Comparison of ENCODE assay signal across 8 mouse cellular contexts in the genomic region with DNA sequence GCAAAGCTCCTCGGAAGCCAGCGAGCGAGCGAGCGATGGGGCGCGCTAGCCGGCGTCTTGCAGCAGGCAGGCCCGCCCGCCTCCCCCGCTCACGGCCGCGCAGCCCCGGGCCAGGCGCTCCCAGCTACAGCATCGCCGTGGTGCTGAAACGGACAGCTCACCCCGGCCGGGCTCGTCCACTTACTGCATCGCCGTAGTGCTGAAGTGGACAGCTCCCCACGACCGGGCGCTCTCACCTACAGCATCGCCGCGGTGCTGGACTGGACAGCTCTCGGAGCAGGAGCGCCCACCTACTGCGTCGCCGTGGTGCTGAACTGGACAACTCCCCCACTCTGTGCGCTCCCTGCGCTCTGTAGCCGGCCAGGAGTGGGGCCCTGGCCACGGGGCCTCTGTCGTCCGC. TPM values are rescaled to one million over a fixed set of nuclear protein-coding genes. Genes with fewer than 3 reads are reported as not detected.
DNase-seq lines count a peak whose midpoint lies in the region; ATAC-seq and TF ChIP-seq lines count a peak whose summit lies in the region.

A gene (minus strand): TSS at position 325 of the 400 bp plus-strand sequence.

- H3K4me2 ChIP-seq in hindbrain, embryonic 16.5 days (ENCODE audit: low read length) = peak within 1 kb of the TSS; percentile 79

- peak within 1 kb of the TSS; percentile 91 for H3K9ac ChIP-seq in hindbrain, embryonic 16.5 days (ENCODE audit: low read depth, low read length)

- ATAC-seq in hindbrain, embryonic 16.5 days = peak; percentile 93

- no peaks in the 10 kb centered on the region for H3K9me3 ChIP-seq in hindbrain, embryonic 16.5 days (ENCODE audit: control insufficient read depth, low read length)

- peak; percentile 98 for DNase-seq in R1 (ENCODE audit: low read depth, low spot score)
- DNase-seq in cerebellum, postnatal 4 days (ENCODE audit: low spot score in 2 of 2) = peak; percentile 85 to 90
- DNase-seq in gastrocnemius, adult 2 months = peak; percentile 96
- peak; percentile 83 for DNase-seq in left cerebral cortex, adult 11 months (ENCODE audit: low spot score)
- DNase-seq in lung, postnatal 36 days = peak; percentile 98
- DNase-seq in retina, postnatal 1 day = peak; percentile 96
- peak; percentile 89 for DNase-seq in urinary bladder, adult 2 months (ENCODE audit: low spot score)

- H3K4me1 ChIP-seq in hindbrain, embryonic 16.5 days (ENCODE audit: control insufficient read depth, insufficient read depth, low read depth, low read length) = peaks cover 23% of the 10 kb centered on the region

- no peak within 1 kb of the TSS for H3K27ac ChIP-seq in gastrocnemius, adult 2 months
- H3K27ac ChIP-seq in hindbrain, embryonic 16.5 days (ENCODE audit: low read depth, low read length) = peak within 1 kb of the TSS; percentile 89

- 0% methylated on average over 25 of the region's 42 CpGs for WGBS in hindbrain, embryonic 16.5 days

- intact Hi-C loops in gastrocnemius, adult 2 months (cut with DNase I) = no loop called here

- no peaks in the 10 kb centered on the region for H3K36me3 ChIP-seq in hindbrain, embryonic 16.5 days (ENCODE audit: control insufficient read depth, insufficient read depth, low read length)

- no peaks in the 10 kb centered on the region for H3K27me3 ChIP-seq in hindbrain, embryonic 16.5 days (replicated peaks; ENCODE audit: control insufficient read depth, insufficient read depth, low read length)

- no peak for TF ChIP-seq CTCF in gastrocnemius, adult 2 months (IDR thresholded peaks at IDR 0.05)

- H3K4me3 ChIP-seq in gastrocnemius, adult 2 months = no peak within 1 kb of the TSS
- peak within 1 kb of the TSS; percentile 69 for H3K4me3 ChIP-seq in hindbrain, embryonic 16.5 days (ENCODE audit: low read length)

RNA-seq across cellular contexts. Expression of the gene that starts here (rescaled TPM):
- not detected for total RNA-seq in gastrocnemius, adult 2 months (2021)
- 15.7 TPM in 2 replicates for polyA plus RNA-seq in hindbrain, embryonic 16.5 days (2015; fragmentation: Nextera tagmentation; extraction: Ambion mirVana)
- polyA plus RNA-seq in urinary bladder, adult 2 months (2012; rRNA removed) = not detected in 2 replicates

Comparison
In these comparisons a context has a peak if more than half of its experiments do, and no peak if none do; other contexts are left out.
1. RNA of the gene that starts here (polyA plus RNA-seq): 15.7 TPM in hindbrain, embryonic 16.5 days; not detected in urinary bladder, adult 2 months; every median in the first group is over 10 times any median in the second.
2. Peak in DNase-seq in gastrocnemius, adult 2 months; RNA of the gene not detected or under 1 TPM.
3. Peak in DNase-seq in urinary bladder, adult 2 months; RNA of the gene not detected or under 1 TPM.
4. Peak in every context shown above with its lines, with median percentiles within 50 percentile points of each other: DNase-seq.